Mouse (Mus musculus) forebrain, embryonic 13.5 days (tissue): ENCODE measurements around the gene Rtl3. TPM values are rescaled to one million over a fixed set of nuclear protein-coding genes. Genes with fewer than 3 reads are reported as not detected.

Source experiments
- polyA plus RNA-seq: library from polyadenylated mRNA; unstranded; fragments of >200 nt; fragmentation: Nextera tagmentation; extraction: Ambion mirVana; gene quantifications from 2 replicates; pipeline ENCODE4 v1.2.1, GENCODE M21; 2015

Gene Rtl3
- polyA plus RNA-seq, 1 experiment from 2014 or later: 0.74 TPM

Other genes with a start within 250 kb of the Rtl3 start
- gene Cysltr1, start 237.0 kb downstream of the Rtl3 start, polyA plus RNA-seq: 0.14 and 0.28 TPM in 2 replicates
- gene Lpar4, start 80.0 kb upstream of the Rtl3 start, polyA plus RNA-seq: 7.9 and 8.2 TPM in 2 replicates
- not detected in 2 replicates for gene P2ry10, start 247.8 kb upstream of the Rtl3 start, polyA plus RNA-seq